ENCODE assay signal across 7 mouse cellular contexts in the genomic region with DNA sequence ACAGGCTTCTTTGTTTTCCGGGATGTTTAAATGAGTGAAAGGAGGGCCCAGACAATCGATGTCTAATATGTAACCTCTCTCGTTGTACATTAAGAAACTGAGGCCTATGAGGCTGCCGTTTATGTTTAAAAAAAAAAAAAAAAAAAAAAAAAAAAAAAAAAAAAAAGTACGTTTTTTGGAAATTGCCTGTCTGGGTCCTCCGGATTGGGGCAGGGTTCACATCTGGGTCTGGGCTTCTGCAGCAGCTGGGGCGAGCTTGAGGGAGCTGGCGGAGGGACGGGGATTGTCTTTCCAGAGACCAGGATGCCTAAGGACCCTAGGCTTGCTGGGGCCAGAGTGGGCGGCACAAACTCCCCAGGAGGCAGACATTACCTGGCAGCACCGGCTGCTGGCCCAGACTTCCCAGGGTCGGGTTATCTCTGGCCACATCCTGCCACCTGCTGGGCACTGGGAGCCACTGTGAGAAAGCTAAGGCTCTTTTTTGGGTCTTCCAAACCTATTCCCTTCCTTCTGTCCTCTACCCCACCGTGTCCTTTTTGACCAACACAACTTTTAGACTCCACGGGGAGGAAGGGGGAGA. TPM values are rescaled to one million over a fixed set of nuclear protein-coding genes. Genes with fewer than 3 reads are reported as not detected.
DNase-seq lines count a peak whose midpoint lies in the region; ATAC-seq and TF ChIP-seq lines count a peak whose summit lies in the region.

No protein-coding gene starts in this region.

- CTCF ChIA-PET in Patski (lab: Charles Lee): interaction anchor here (0.6 to 2.4 kb wide), 3 partner anchors 9 to 428 kb away, joined by 4 to 5 read pairs (median 4); no protein-coding TSS in a partner anchor

- peak; percentile 88 for TF ChIP-seq CTCF in Patski (IDR thresholded peaks at IDR 0.05)

- H3K4me3 ChIP-seq in limb, embryonic 13.5 days: peak overlapping the region; percentile 58
- H3K4me3 ChIP-seq in midbrain, embryonic 16.5 days (ENCODE audit: low read depth, low read length): peak overlapping the region; percentile 65

- peak overlapping the region; percentile 66 for H3K9ac ChIP-seq in limb, embryonic 13.5 days
- H3K9ac ChIP-seq in midbrain, embryonic 16.5 days (ENCODE audit: low read depth, low read length): peak overlapping the region; percentile 89

- 1% methylated on average over 14 of the region's 14 CpGs for WGBS in limb, embryonic 13.5 days
- under 1% methylated on average over 14 of the region's 14 CpGs for WGBS in midbrain, embryonic 16.5 days

- peak overlapping the region; percentile 85 for H3K4me2 ChIP-seq in limb, embryonic 13.5 days (replicated peaks)
- peak overlapping the region; percentile 49 for H3K4me2 ChIP-seq in midbrain, embryonic 16.5 days (ENCODE audit: low read length)

- H3K4me1 ChIP-seq in limb, embryonic 13.5 days: peaks cover 36% of the 10 kb centered on the region
- peaks cover 23% of the 10 kb centered on the region for H3K4me1 ChIP-seq in midbrain, embryonic 16.5 days (ENCODE audit: control insufficient read depth, insufficient read depth, low read length)

- peak; percentile 52 for ATAC-seq in Patski
- ATAC-seq in limb, embryonic 13.5 days (ENCODE audit: low FRiP score, low read depth): no peak
- ATAC-seq in midbrain, embryonic 16.5 days: peak; percentile 79

- in situ Hi-C loops in Patski (cut with MboI; ENCODE audit: low pct_unique_long_range_greater_than_20kb): loop anchor here (5.0 to 25.0 kb wide), 2 partner anchors 330 to 420 kb away; no protein-coding TSS in a partner anchor

- DNase-seq in Patski (ENCODE audit: low read depth, low spot score): no peak
- peak; percentile 59 to 77 for DNase-seq in cerebellum, postnatal 14 days
- peak; percentile 46 to 68 for DNase-seq in heart, adult 18-20 months
- DNase-seq in kidney, adult 8-10 months: peak; percentile 64 to 65
- peak; percentile 49 for DNase-seq in yolk sac, embryonic 10.5 days (ENCODE audit: low spot score)

- H3K9me3 ChIP-seq in limb, embryonic 13.5 days: peaks cover 5% of the 10 kb centered on the region; the same call in 1 of the 2 replicates
- no peaks in the 10 kb centered on the region for H3K9me3 ChIP-seq in midbrain, embryonic 16.5 days (replicated peaks; ENCODE audit: control insufficient read depth, low read length, poor library complexity, severe bottlenecking)

- POLR2A ChIA-PET in Patski (lab: Charles Lee): no interaction called here

- no peaks in the 10 kb centered on the region for H3K36me3 ChIP-seq in limb, embryonic 13.5 days
- no peaks in the 10 kb centered on the region for H3K36me3 ChIP-seq in midbrain, embryonic 16.5 days (ENCODE audit: control insufficient read depth, insufficient read depth, low read length)

- H3K27ac ChIP-seq in limb, embryonic 13.5 days: no peak overlapping the region
- peak overlapping the region; percentile 83 for H3K27ac ChIP-seq in midbrain, embryonic 16.5 days (ENCODE audit: low read length)

- peaks cover 28% of the 10 kb centered on the region for H3K27me3 ChIP-seq in Patski
- H3K27me3 ChIP-seq in limb, embryonic 13.5 days: peaks cover 44% of the 10 kb centered on the region
- peaks cover 4% of the 10 kb centered on the region for H3K27me3 ChIP-seq in midbrain, embryonic 16.5 days (ENCODE audit: control insufficient read depth, insufficient read depth, low read depth, low read length)

RNA-seq across cellular contexts. Expression of a gene that starts 0.5 kb away (rescaled TPM):
- polyA plus RNA-seq in Patski (2021): 0.03 TPM
- total RNA-seq in heart, adult 18-20 months (2021): under 1 TPM; 0.62 to 0.64 TPM
- 7.2 and 7.6 TPM in 2 replicates for polyA plus RNA-seq in limb, embryonic 13.5 days (2015; fragmentation: Nextera tagmentation; extraction: Ambion mirVana)
- 29.6 and 34.7 TPM in 2 replicates for polyA plus RNA-seq in midbrain, embryonic 16.5 days (2015; fragmentation: Nextera tagmentation; extraction: Ambion mirVana)

RNA-seq across cellular contexts. Expression of a gene that starts 17.8 kb away (rescaled TPM):
- polyA plus RNA-seq in Patski (2021): not detected
- 10 to 100 TPM; 22.8 to 36.8 TPM for total RNA-seq in heart, adult 18-20 months (2021)
- polyA plus RNA-seq in limb, embryonic 13.5 days (2015; fragmentation: Nextera tagmentation; extraction: Ambion mirVana): 109 and 118 TPM in 2 replicates
- 0.21 TPM in 1 of 2 replicates, not detected in the other for polyA plus RNA-seq in midbrain, embryonic 16.5 days (2015; fragmentation: Nextera tagmentation; extraction: Ambion mirVana)

Comparison
In these comparisons a context has a peak if more than half of its experiments do, and no peak if none do; other contexts are left out.
1. RNA of a gene that starts 17.8 kb away (polyA plus RNA-seq): 109 to 118 TPM in limb, embryonic 13.5 days; 0.21 TPM in midbrain, embryonic 16.5 days and not detected in Patski (single experiment); every median in the first group is over 10 times any median in the second.